Mouse (Mus musculus) frontal cortex, adult 2 months (tissue): ENCODE data around the gene Fam117a. TPM values are rescaled to one million over a fixed set of nuclear protein-coding genes. Genes with fewer than 3 reads are reported as not detected.

Source experiments
- DNase-seq, 2 experiments: peaks; one replicate each; pipeline ENCODE4 v3.0.0; 2022; ENCODE audit warnings: low spot score in 1 of 2; ENCODE audit errors: extremely low spot score in 1 of 2
- polyA plus RNA-seq: library from polyadenylated mRNA; depleted of rRNA; stranded (reverse); fragments of >200 nt; gene quantifications from 2 replicates; pipeline ENCODE4 v1.2.3, GENCODE M21; 2012

The Fam117a gene
- polyA plus RNA-seq, 1 experiment: 11.4 TPM

- no peak for DNase-seq
These were observed 6.2 kb upstream of the Fam117a start for GRCm38 (mm10) chr11:95330662-95331061.

DNA sequence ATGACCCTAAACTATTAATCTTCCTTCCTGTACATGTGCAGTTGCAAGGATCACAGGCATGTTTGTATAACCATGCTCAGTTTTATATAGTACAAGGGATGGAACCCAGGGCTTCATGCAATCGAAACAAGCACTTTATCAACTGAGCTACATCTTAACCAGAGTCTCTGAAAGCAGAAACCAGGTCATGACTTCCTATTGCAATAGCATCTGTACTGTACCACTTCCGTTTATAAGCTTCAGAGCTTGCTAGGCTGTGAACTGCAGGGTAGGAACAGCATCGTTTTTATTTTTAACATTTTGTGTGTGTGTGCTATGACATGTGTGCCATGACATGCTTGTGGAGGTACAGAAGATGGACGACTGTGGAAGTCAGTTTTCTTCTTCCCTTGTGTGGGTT, 3.6 kb upstream of the Fam117a start:
- DNase-seq: no peak

DNA sequence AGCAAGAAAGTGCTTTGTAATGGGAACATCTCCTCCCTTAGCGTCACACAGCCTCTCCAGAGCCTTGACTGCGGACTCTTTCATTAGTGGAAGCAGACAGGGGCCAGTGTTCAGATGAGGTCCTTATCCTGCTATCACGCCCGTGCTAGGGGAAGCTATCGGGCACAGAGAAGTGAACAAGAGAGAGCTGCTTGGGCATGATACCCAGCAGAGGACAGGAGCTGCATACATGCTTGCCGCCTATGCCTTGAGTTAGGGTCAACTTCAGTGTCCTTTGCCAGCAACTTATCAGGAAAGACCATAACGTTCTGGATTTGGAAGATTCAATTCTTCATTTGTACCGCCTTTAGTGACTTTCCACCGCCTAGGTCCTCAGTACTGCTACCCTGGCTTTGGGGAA, 3.0 kb upstream of the Fam117a start:
- no peak for DNase-seq

DNA sequence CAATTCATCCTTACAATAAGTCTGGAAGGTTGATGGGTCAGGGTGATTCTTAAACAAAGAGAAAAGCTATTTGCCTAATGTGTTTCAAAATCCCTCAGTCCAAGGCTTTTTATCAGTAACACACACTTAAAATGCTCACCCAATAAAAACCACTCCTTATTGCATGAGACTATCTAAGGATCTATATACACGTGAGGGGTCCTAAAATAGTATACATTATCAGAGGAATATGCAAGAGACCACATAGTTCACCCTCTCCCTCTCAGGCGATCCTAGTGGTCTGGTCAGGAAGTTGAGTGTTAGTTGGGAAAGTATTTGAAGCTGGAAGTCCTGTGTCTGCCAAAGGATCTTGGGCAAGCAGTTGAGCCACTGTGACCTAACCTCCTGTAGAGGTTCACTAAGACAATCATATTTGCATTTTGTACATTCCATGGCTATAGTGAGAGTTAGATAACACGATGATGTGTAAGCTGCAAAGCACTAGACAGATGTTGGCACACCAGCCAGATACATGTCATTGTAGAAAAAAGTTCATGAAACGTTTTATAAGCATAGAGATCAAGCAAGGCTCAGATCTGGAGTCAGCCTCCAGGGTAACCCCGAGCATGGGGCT, 2.3 kb upstream of the Fam117a start:
- no peak for DNase-seq

DNA sequence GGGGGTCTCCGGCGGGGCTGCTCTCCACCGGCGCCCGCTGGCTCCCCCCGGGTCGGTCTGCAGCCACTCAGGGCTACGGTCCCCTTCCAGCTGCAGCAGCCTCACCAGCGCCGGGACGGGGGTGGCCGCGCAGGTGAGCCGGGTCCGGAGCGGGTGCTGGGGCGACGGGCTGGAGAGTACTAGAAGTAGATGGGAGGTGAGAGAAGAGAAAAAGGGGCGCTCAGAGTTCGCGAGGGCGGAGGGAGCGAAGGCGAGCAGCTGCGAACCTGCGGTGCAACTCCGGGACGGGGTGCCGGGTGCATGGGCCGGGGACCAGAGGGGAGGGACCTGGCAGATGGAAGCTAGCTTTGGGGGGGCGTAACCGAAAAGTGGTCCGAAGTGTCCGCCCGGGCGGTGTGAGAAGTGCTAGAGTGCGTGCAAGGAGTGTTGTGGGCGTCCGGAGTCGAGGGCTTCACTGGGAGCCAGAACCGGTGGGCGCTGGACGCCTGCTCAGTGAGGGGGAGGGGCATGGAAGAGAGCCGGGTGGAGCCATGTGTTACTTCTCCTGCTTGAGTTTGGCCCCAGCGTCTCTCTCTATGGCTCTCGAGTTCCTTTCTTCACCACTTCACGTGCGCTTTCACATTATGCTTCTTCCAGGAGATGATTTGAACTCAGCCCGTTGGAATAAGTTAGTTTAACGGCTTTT, 453 bp downstream of the Fam117a start:
- peak; percentile 16 to 39 for DNase-seq

DNA sequence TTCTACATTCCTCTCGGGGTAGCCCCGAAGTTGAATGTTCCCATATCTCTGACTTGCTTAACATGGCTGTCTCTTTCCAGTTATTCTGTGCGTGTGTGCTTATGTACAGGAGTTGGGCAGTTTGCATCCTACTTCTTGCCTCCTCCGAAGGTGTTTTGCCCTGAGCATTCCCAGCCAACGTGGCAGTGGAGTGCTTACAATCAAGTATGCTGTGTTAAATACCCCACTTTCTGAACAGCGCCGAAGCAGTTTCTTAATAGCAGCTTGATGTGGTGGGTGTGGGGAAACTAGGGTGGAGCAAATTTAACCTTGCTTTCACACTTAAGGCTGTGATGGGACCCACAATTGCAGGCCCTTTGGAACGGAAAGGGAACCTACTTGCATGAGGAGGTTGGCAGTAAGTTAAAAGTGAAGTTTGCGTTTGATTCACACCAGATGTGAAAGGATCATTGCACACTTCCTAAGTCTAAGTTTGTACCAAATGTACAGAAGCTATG, 1.1 kb downstream of the Fam117a start:
- no peak for DNase-seq

DNA sequence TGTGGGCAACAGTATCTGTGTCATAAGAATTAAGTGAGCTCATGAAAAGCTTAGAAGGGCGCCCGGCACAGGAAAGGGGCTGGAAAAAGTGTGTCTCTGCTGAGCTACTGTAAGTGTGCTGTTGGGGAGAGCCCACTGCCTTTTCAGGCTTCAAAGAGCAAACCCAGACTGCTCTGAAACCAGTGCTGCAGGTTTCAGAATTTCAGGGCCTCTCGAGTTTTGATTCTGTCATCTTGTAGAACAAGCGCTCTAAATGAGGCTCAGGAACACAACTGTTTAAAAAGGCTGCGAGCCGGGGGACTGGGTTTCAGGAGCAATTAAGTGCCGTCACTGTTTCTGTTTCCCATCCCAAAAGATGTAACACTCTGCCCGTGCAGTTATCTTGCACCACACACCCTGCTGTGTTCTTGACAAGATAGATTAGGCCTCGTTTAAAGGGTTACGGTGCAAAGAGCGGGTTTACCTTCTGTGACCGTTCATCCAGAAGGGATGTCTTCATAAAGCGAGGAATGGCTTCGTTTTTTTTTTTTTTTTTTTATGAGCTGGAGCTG, 2.7 kb downstream of the Fam117a start:
- no peak for DNase-seq

DNA sequence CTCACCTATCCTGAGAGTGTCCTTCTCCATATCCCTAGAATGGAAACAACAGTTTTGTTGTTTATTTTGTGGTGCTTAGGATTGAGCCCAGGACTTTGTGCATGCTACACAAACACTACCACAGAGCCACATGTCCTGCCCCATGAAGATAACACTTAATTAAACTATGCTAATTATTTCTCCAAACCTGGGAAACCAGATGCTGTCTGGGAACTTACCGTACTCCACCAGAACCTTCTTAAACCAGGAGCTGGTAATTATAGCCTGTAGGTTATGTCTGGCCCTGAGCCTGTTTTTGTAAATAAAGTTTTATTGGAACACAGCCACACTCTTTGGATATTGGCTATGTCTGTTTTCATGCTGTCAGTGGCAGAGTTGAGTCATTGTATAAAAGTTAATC, 3.4 kb downstream of the Fam117a start:
- no peak for DNase-seq

DNA sequence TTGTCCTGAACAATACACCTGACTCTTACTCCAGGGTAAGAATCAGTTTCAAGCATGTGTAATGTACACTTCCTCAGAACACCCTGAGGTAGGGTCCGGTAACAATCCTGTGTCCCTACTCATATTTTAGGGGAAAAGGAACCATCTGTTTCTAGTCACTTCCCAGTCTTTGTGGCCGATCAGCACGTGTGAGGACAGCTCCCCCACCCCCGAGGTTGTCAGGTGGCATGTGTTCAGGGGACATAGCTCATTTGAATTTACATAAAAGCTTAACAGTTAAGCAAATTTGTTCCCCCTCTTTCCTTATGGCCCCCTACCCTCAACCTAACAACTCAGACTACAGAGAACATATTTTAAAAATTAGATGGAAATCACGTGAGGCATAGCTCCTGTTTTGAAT, 3.8 kb downstream of the Fam117a start:
- no peak for DNase-seq

GRCm38 (mm10) chr11:95343180-95343579, 6.4 kb downstream of the Fam117a start:
- DNase-seq: peak in 1 of 2 experiments; percentile 35

GRCm38 (mm10) chr11:95344181-95344580, 7.4 kb downstream of the Fam117a start:
- no peak for DNase-seq

DNA sequence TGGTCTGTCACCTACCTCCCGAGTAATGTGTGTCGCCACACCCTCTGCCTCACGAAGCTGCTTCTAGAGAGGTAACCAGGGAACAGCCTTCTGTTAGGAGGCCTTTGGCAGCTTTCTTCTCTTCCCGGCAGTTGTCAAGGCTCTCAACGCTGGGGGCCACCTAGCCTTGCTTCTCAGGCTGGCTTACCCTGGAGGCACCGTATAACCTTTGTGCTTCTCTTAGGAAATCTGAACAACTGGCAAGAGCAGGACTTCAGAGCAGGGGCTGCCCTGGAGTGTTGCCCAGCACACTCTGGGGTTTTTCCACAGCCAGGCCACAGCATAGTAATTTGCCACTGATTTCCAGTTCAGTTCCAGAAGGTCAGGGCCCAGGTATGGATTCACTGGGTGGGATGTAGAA, 13.5 kb downstream of the Fam117a start:
- DNase-seq: no peak

DNA sequence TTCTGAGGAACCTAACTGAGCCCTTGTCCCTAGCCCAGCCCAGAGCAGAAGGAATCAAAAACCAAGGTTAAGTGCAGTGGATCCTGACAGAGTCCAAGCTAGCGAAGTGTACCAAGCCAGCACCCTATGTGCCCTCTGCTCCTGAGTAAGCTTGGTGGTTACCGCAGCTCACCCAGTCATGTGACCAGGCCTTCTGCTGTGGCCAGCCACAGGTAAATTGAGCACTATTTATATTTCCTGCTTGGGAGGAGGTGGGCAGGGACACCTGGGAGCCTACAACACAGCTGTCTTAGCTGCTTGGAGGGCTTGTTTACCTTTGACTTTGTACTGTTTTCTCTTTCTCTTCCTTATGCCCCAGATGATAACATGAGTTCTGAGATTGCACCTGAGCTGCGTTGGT, 14.1 kb downstream of the Fam117a start:
- no peak for DNase-seq

GRCm38 (mm10) chr11:95352686-95353085, 15.9 kb downstream of the Fam117a start:
- DNase-seq: no peak

GRCm38 (mm10) chr11:95353226-95353625, 16.4 kb downstream of the Fam117a start:
- no peak for DNase-seq

- DNase-seq: no peak
These were observed 17.6 kb downstream of the Fam117a start for GRCm38 (mm10) chr11:95354228-95354944.

GRCm38 (mm10) chr11:95354945-95355660, 18.3 kb downstream of the Fam117a start:
- DNase-seq: no peak

DNA sequence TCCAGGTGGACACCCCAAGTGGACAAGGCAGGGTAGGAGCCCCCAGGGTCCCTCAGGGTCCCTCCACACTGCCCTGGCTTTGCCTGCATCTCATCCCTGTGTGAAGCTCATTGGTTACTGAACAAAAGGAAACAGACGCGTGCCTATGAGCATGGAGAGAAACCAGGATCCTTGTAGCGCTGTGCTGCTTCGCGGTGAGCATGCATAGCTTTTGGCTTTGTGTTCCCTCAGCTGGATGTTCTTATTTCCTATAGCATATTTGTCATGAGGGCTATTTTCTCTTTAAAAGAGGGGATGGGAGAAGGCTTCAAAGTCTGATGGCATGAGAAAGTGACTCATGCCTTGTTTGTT, 18.8 kb downstream of the Fam117a start:
- no peak for DNase-seq

DNA sequence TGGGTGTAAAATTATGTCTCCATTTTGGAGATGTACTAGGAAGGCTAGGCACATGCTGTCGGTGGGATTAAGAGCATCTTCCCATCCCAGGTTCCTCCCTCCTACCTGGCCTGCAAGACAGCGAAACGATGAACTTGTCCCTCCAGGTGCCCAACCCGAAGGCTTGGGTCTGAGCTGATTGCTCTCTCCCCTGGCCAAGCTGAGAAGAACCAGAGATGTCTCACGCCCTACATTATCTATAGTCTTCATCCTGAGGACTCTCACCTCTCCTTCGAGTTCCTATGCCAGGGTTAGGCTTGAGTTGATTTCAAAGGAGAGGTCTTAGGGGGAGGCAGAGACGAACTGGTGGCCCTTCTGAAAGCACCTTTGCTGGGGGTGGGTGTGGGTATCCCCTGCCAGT, 19.2 kb downstream of the Fam117a start:
- DNase-seq: no peak

GRCm38 (mm10) chr11:95356469-95357273, 19.9 kb downstream of the Fam117a start:
- DNase-seq: no peak
